Mouse (Mus musculus) kidney, adult 2 months (tissue): ENCODE results near the gene Iqsec1.

ENCODE experiments used
- CTCF ChIP-seq: fragments of 200-500 bp; conservative IDR thresholded peaks from 2 replicates; pipeline ENCODE4 v1.5.1; 2011; ENCODE audit warnings: low read depth, mild to moderate bottlenecking, control low read depth, low read length, moderate library complexity, mixed read lengths; ENCODE audit not compliant: insufficient read depth, insufficient read length
- POLR2A ChIP-seq: fragments of 200-500 bp; IDR thresholded peaks from one replicate; pipeline ENCODE4 v1.6.1; 2011; ENCODE audit warnings: low read depth, low read length, control low read depth

GRCm38 (mm10) chr6:90829536-90829935 lies 158.9 kb downstream of the Iqsec1 start:
- TF ChIP-seq CTCF (no peak), POLR2A (no peak)
